Mouse (Mus musculus) limb, embryonic 14.5 days (tissue): ENCODE results near the gene Capn11. TPM values are rescaled to one million over a fixed set of nuclear protein-coding genes. Genes with fewer than 3 reads are reported as not detected.

Source experiments
- ATAC-seq: fragments of 200-750 bp; cut with Nextera tagmentation; 2 replicates; pipeline ENCODE4 v1.8.0; 2017; ENCODE audit warnings: low read depth, moderate number of reproducible peaks, moderate TSS enrichment; ENCODE audit not compliant: low FRiP score
- DNase-seq: peaks from one replicate; pipeline ENCODE4 v3.0.0-alpha.2; 2015; ENCODE audit warnings: low spot score
- H3K27ac ChIP-seq: fragments of 300-500 bp; sonication (generic); replicated peaks from 2 replicates; pipeline ENCODE4 v1.5.1; 2014; ENCODE audit warnings: low read depth, mild to moderate bottlenecking, low read length, moderate library complexity, mixed read lengths
- H3K27me3 ChIP-seq: fragments of 300-500 bp; sonication (generic); 2 replicates; pipeline ENCODE4 v1.6.1; 2014; ENCODE audit warnings: low read length, mixed read lengths; ENCODE audit not compliant: control insufficient read depth, insufficient read depth
- H3K36me3 ChIP-seq: fragments of 300-500 bp; sonication (generic); 2 replicates; pipeline ENCODE4 v1.6.1; 2014; ENCODE audit warnings: mild to moderate bottlenecking, low read length, moderate library complexity, mixed read lengths; ENCODE audit not compliant: control insufficient read depth, insufficient read depth
- H3K4me1 ChIP-seq: fragments of 300-500 bp; sonication (generic); 2 replicates; pipeline ENCODE4 v1.6.1; 2014; ENCODE audit warnings: antibody characterized with exemption, low read length, mixed read lengths; ENCODE audit not compliant: control insufficient read depth, insufficient read depth
- H3K4me2 ChIP-seq: fragments of 300-500 bp; sonication (generic); replicated peaks from 2 replicates; pipeline ENCODE4 v1.6.1; 2014; ENCODE audit warnings: low read depth, mild to moderate bottlenecking, low read length, moderate library complexity; ENCODE audit not compliant: severe bottlenecking
- H3K4me3 ChIP-seq: fragments of 300-500 bp; sonication (generic); replicated peaks from 2 replicates; pipeline ENCODE4 v1.5.1; 2014; ENCODE audit warnings: low read length
- H3K9ac ChIP-seq: fragments of 300-500 bp; sonication (generic); 2 replicates; pipeline ENCODE4 v1.6.1; 2014; ENCODE audit warnings: mild to moderate bottlenecking, low read depth, low read length, moderate library complexity; ENCODE audit not compliant: severe bottlenecking
- H3K9me3 ChIP-seq: fragments of 300-500 bp; sonication (generic); 2 replicates; pipeline ENCODE4 v1.6.1; 2016; ENCODE audit warnings: low read length; ENCODE audit not compliant: control insufficient read depth
- POLR2A ChIP-seq: fragments of 200-500 bp; IDR thresholded peaks from 2 replicates; pipeline ENCODE4 v1.8.0; 2012; ENCODE audit warnings: inconsistent platforms, mild to moderate bottlenecking, moderate library complexity, borderline replicate concordance; ENCODE audit not compliant: insufficient read depth, insufficient read length; ENCODE audit errors: extremely low read depth
- WGBS: fragments of 180-500 bp; shearing (Covaris S2); extraction: QIAGEN DNeasy Blood & Tissue Kit; methylation state at CpG from one replicate; pipeline ENCODE4 v1.1.7; 2014; 5-methylcytosine and 5-hydroxymethylcytosine counted together
- polyA plus RNA-seq, 2 experiments: library from polyadenylated mRNA; depleted of rRNA in 1 of 2; stranded (reverse) in 1 of 2; unstranded in 1 of 2; fragments of >200 nt; fragmentation: Nextera tagmentation in 1 of 2; extraction: Ambion mirVana in 1 of 2; gene quantifications; 2 replicates each; pipeline versions ENCODE4 v1.2.1 to v1.2.3; 2012 to 2014

Gene Capn11
- polyA plus RNA-seq, 2 experiments: 0.03 TPM; not detected in 1

GRCm38 (mm10) chr17:45634033-45634432 lies 25.1 kb downstream of the Capn11 start:
- no peaks in the 10 kb centered on the region for H3K9me3 ChIP-seq
- no peak overlapping the region for H3K27ac ChIP-seq
- no peak overlapping the region for H3K4me3 ChIP-seq
- no peaks in the 10 kb centered on the region for H3K36me3 ChIP-seq
- TF ChIP-seq POLR2A: no peak
- ATAC-seq (no peak), DNase-seq (no peak)
- H3K9ac ChIP-seq: no peak overlapping the region
- 80% methylated on average over 5 of the region's 5 CpGs for WGBS
- no peak overlapping the region for H3K4me2 ChIP-seq
- H3K4me1 ChIP-seq: peaks cover 8% of the 10 kb centered on the region; the same call in 1 of the 2 replicates
- H3K27me3 ChIP-seq: no peaks in the 10 kb centered on the region

GRCm38 (mm10) chr17:45631940-45632339 lies 27.2 kb downstream of the Capn11 start:
- Histone ChIP-seq H3K9ac (no peak overlapping the region), H3K9me3 (no peaks in the 10 kb centered on the region), H3K4me2 (no peak overlapping the region), H3K27me3 (no peaks in the 10 kb centered on the region), H3K4me3 (no peak overlapping the region), H3K27ac (no peak overlapping the region), H3K4me1 (peaks cover 8% of the 10 kb centered on the region; the same call in 1 of the 2 replicates), H3K36me3 (no peaks in the 10 kb centered on the region)
- TF ChIP-seq POLR2A: no peak
- 73% methylated on average over 6 of the region's 6 CpGs for WGBS
- DNase-seq: no peak
- no peak for ATAC-seq

GRCm38 (mm10) chr17:45630992-45631391 lies 28.1 kb downstream of the Capn11 start:
- DNase-seq (no peak), ATAC-seq (no peak)
- no peak for TF ChIP-seq POLR2A
- no peak overlapping the region for H3K4me3 ChIP-seq
- no peaks in the 10 kb centered on the region for H3K36me3 ChIP-seq
- peak overlapping the region; percentile 76 for H3K4me2 ChIP-seq
- no peaks in the 10 kb centered on the region for H3K27me3 ChIP-seq
- no peaks in the 10 kb centered on the region for H3K9me3 ChIP-seq
- peaks cover 11% of the 10 kb centered on the region; the same call in 1 of the 2 replicates for H3K4me1 ChIP-seq
- H3K9ac ChIP-seq: no peak overlapping the region; the same call in 1 of the 2 replicates
- H3K27ac ChIP-seq: no peak overlapping the region
- 55% methylated on average over 3 of the region's 3 CpGs for WGBS

- ATAC-seq (peak; percentile 69), DNase-seq (peak; percentile 71)
- H3K36me3 ChIP-seq: no peaks in the 10 kb centered on the region
- H3K27me3 ChIP-seq: no peaks in the 10 kb centered on the region
- no peak for TF ChIP-seq POLR2A
- peaks cover 11% of the 10 kb centered on the region; the same call in 1 of the 2 replicates for H3K4me1 ChIP-seq
- H3K4me2 ChIP-seq: peak overlapping the region; percentile 76
- H3K9ac ChIP-seq: peak overlapping the region; percentile 48
- H3K4me3 ChIP-seq: peak overlapping the region; percentile 39
- H3K27ac ChIP-seq: no peak overlapping the region
- whole genome bisulfite sequencing: 2% methylated on average over 34 of the region's 34 CpGs
- no peaks in the 10 kb centered on the region for H3K9me3 ChIP-seq
Observed at GRCm38 (mm10) chr17:45629861-45630694, 29.0 kb downstream of the Capn11 start.

- Histone ChIP-seq H3K27me3 (no peaks in the 10 kb centered on the region), H3K36me3 (no peaks in the 10 kb centered on the region), H3K9ac (no peak overlapping the region), H3K4me1 (peaks cover 11% of the 10 kb centered on the region; the same call in 1 of the 2 replicates), H3K4me2 (peak overlapping the region; percentile 76), H3K9me3 (no peaks in the 10 kb centered on the region), H3K4me3 (no peak overlapping the region), H3K27ac (no peak overlapping the region)
- DNase-seq (no peak), ATAC-seq (0 out of 2 replicates have a peak, but pooled peaks have one; percentile 3)
- TF ChIP-seq POLR2A: no peak
- 65% methylated on average over 13 of the region's 13 CpGs for WGBS
Observed at GRCm38 (mm10) chr17:45628885-45629855, 30.0 kb downstream of the Capn11 start.
